Mouse (Mus musculus) midbrain, embryonic 12.5 days (tissue): ENCODE data around the gene Osbpl8. TPM values are rescaled to one million over a fixed set of nuclear protein-coding genes. Genes with fewer than 3 reads are reported as not detected.
A peak's percentile ranks its signal among the peaks of the same experiment; 100 is the strongest.

Source experiments
- ATAC-seq: fragments of 200-750 bp; cut with Nextera tagmentation; 2 replicates; pipeline ENCODE4 v1.8.0; 2017; ENCODE audit warnings: low read depth, moderate TSS enrichment, moderate library complexity; ENCODE audit not compliant: low FRiP score
- H3K27ac ChIP-seq: fragments of 300-500 bp; sonication (generic); replicated peaks from 2 replicates; pipeline ENCODE4 v1.5.1; 2016; ENCODE audit warnings: mild to moderate bottlenecking
- H3K27me3 ChIP-seq: fragments of 300-500 bp; sonication (generic); 2 replicates; pipeline ENCODE4 v1.6.1; 2016; ENCODE audit warnings: mild to moderate bottlenecking
- H3K36me3 ChIP-seq: fragments of 300-500 bp; sonication (generic); 2 replicates; pipeline ENCODE4 v1.6.1; 2016
- H3K4me1 ChIP-seq: fragments of 300-500 bp; sonication (generic); 2 replicates; pipeline ENCODE4 v1.6.1; 2016
- H3K4me2 ChIP-seq: fragments of 300-500 bp; sonication (generic); replicated peaks from 2 replicates; pipeline ENCODE4 v1.6.1; 2016; ENCODE audit warnings: mild to moderate bottlenecking, moderate library complexity
- H3K4me3 ChIP-seq: fragments of 300-500 bp; sonication (generic); 2 replicates; pipeline ENCODE4 v1.5.1; 2016; ENCODE audit warnings: mild to moderate bottlenecking
- H3K9ac ChIP-seq: fragments of 300-500 bp; sonication (generic); replicated peaks from 2 replicates; pipeline ENCODE4 v1.6.1; 2016; ENCODE audit warnings: mild to moderate bottlenecking, moderate library complexity
- H3K9me3 ChIP-seq: fragments of 300-500 bp; sonication (generic); 2 replicates; pipeline ENCODE4 v1.6.1; 2016; ENCODE audit warnings: mild to moderate bottlenecking
- WGBS: fragments of 180-500 bp; shearing (Covaris S2); methylation state at CpG from one replicate; pipeline ENCODE4 v1.1.7; 2016; 5-methylcytosine and 5-hydroxymethylcytosine counted together
- polyA plus RNA-seq: library from polyadenylated mRNA; unstranded; fragments of >200 nt; fragmentation: Nextera tagmentation; extraction: Ambion mirVana; gene quantifications from 2 replicates; pipeline ENCODE4 v1.2.1, GENCODE M21; 2016

Osbpl8 gene
- polyA plus RNA-seq, 1 experiment from 2014 or later, result 21.3 TPM

DNA sequence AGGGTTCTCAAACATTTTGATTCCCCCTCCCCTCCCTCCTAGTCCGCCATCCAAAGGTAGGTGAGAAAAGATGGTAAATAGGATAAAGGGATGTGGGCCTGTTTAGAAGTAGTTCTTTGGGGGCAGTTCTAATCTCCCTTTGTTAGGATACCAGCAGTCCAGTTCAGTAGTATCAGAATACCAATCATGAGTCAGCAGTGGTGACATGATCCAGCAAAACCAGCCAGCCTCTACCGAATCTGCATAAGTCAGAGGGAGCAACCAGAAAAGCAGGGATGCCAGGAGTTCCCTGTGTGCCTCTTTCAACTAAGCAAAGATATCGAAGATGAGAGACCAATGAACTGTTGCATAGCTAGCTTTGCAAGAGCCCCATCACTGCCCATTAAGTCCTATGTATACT lies 91.6 kb downstream of the Osbpl8 start:
- ATAC-seq, result no peak
- H3K9ac ChIP-seq, result no peak overlapping the region
- 87% methylated on average over 3 of the region's 3 CpGs for WGBS

DNA sequence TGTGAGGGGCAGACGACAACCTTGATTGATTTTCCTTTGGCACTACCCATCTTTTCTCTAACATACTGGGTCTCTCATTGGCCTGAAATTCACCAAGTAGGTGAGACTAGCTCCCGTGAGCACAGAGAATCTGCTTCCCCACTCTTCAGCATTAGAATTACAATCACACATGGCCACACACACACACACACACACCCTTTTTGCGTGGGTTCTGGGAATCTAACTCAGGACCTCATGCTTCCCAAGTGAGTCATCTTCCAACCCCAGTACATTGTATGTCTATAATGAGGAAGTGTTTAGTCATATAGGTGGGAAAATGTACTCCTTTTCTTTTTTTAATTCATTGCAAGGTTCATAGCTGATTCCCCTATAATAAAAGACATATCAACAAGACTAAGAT lies 92.8 kb downstream of the Osbpl8 start:
- H3K9ac ChIP-seq, result no peak overlapping the region
- no peaks in the 10 kb centered on the region for H3K9me3 ChIP-seq
- no peak for ATAC-seq
- H3K36me3 ChIP-seq, result peaks cover 4% of the 10 kb centered on the region; the same call in 1 of the 2 replicates
- H3K27ac ChIP-seq, result no peak overlapping the region
- H3K4me3 ChIP-seq, result no peak overlapping the region
- no peaks in the 10 kb centered on the region for H3K27me3 ChIP-seq
- no peaks in the 10 kb centered on the region for H3K4me1 ChIP-seq
- H3K4me2 ChIP-seq, result no peak overlapping the region
- 90% methylated on average over 3 of the region's 3 CpGs for WGBS

More for the DNA sequence above, 91.6 kb downstream of the Osbpl8 start:
- H3K36me3 ChIP-seq, result peaks cover 4% of the 10 kb centered on the region; the same call in 1 of the 2 replicates
- H3K27me3 ChIP-seq, result no peaks in the 10 kb centered on the region
- H3K4me1 ChIP-seq, result no peaks in the 10 kb centered on the region
- no peak overlapping the region for H3K27ac ChIP-seq
- no peak overlapping the region for H3K4me3 ChIP-seq
- no peak overlapping the region for H3K4me2 ChIP-seq
- no peaks in the 10 kb centered on the region for H3K9me3 ChIP-seq

DNA sequence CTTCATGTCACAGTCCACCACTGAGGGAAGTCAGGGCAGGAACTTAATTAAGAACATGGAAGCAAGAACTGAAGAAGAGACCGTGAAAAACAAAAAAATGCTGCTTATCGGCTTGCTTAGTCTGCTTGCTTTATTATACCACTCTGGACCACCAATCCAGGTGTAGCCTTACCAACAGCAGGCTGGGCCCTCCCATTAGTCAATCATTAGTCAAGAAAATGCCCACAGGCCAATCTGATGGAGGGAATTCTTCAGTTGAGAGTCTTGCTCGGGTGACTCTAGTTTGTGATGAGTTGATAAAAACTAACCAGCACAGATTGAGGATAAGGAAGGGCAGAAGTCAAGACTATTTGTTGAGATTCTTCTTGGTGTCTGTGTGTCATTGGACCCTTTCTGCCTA lies 93.7 kb downstream of the Osbpl8 start:
- Histone ChIP-seq H3K9ac (no peak overlapping the region), H3K4me3 (no peak overlapping the region), H3K27ac (no peak overlapping the region), H3K9me3 (no peaks in the 10 kb centered on the region), H3K4me2 (no peak overlapping the region), H3K27me3 (no peaks in the 10 kb centered on the region), H3K4me1 (no peaks in the 10 kb centered on the region), H3K36me3 (peaks cover 4% of the 10 kb centered on the region; the same call in 1 of the 2 replicates)
- no peak for ATAC-seq
- WGBS, result 100% methylated on average over 3 of the region's 3 CpGs

GRCm38 (mm10) chr10:111271687-111272086 lies 107.1 kb downstream of the Osbpl8 start:
- WGBS, result 86% methylated on average over 15 of the region's 15 CpGs
- no peaks in the 10 kb centered on the region for H3K9me3 ChIP-seq
- H3K27ac ChIP-seq, result no peak overlapping the region
- no peak overlapping the region for H3K4me3 ChIP-seq
- peaks cover 38% of the 10 kb centered on the region for H3K36me3 ChIP-seq
- no peaks in the 10 kb centered on the region for H3K27me3 ChIP-seq
- H3K9ac ChIP-seq, result no peak overlapping the region
- ATAC-seq, result no peak
- H3K4me2 ChIP-seq, result no peak overlapping the region
- H3K4me1 ChIP-seq, result peaks cover 5% of the 10 kb centered on the region; the same call in 1 of the 2 replicates

DNA sequence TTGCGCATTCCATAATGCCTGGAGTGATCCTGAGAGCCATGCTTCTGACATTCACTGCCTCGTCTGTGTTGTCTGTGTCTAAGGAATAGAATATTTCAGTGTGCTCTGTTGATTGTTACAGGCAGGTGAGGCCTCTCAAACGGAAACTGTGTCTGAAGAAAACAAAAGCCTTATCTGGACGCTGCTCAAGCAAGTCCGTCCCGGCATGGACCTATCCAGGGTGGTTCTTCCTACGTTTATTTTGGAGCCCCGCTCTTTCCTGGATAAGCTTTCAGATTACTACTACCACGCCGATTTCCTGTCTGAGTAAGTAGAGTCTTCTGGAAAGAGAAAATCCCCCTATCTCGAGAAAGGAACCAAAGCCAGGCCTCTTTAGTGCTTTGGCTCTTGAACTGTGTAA lies 108.4 kb downstream of the Osbpl8 start:
- H3K36me3 ChIP-seq, result peaks cover 37% of the 10 kb centered on the region
- WGBS, result 79% methylated on average over 11 of the region's 11 CpGs
- H3K4me3 ChIP-seq, result no peak overlapping the region
- no peaks in the 10 kb centered on the region for H3K9me3 ChIP-seq
- no peaks in the 10 kb centered on the region for H3K27me3 ChIP-seq
- no peak overlapping the region for H3K27ac ChIP-seq
- H3K9ac ChIP-seq, result no peak overlapping the region
- H3K4me1 ChIP-seq, result peaks cover 5% of the 10 kb centered on the region; the same call in 1 of the 2 replicates
- ATAC-seq, result no peak
- no peak overlapping the region for H3K4me2 ChIP-seq

- WGBS, result 32% methylated on average over 5 of the region's 5 CpGs
- H3K36me3 ChIP-seq, result peaks cover 37% of the 10 kb centered on the region
- no peak overlapping the region for H3K27ac ChIP-seq
Observed at GRCm38 (mm10) chr10:111273463-111274088, 109.0 kb downstream of the Osbpl8 start.

DNA sequence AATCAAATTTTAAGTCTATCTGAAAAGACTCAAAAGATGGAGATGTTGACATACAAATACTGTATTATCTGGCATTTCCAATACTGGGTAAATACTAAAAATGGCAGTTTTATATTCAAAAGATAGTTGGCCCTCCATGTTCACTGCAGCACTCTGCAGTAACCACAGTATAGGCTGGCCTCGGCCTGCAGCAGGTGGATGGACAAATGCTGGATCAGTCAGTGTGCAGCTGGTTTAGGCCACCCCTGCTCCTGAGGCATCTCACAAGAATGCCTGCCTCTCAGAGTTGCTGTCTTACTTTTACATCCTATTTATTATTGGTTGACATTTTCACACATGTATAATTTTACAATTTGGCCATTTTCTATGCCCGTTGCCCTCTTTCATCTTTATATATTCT lies 111.3 kb downstream of the Osbpl8 start:
- H3K27me3 ChIP-seq, result no peaks in the 10 kb centered on the region
- H3K4me1 ChIP-seq, result peaks cover 5% of the 10 kb centered on the region; the same call in 1 of the 2 replicates
- H3K36me3 ChIP-seq, result peaks cover 35% of the 10 kb centered on the region
- H3K4me3 ChIP-seq, result no peak overlapping the region
- ATAC-seq, result no peak
- no peak overlapping the region for H3K9ac ChIP-seq
- no peak overlapping the region for H3K4me2 ChIP-seq
- 86% methylated on average over 2 of the region's 2 CpGs for WGBS
- H3K9me3 ChIP-seq, result no peaks in the 10 kb centered on the region
- no peak overlapping the region for H3K27ac ChIP-seq

More at GRCm38 (mm10) chr10:111273463-111274088, 109.0 kb downstream of the Osbpl8 start:
- no peak overlapping the region for H3K4me3 ChIP-seq
- H3K27me3 ChIP-seq, result no peaks in the 10 kb centered on the region
- H3K9me3 ChIP-seq, result no peaks in the 10 kb centered on the region
- H3K4me1 ChIP-seq, result peaks cover 5% of the 10 kb centered on the region; the same call in 1 of the 2 replicates
- H3K4me2 ChIP-seq, result no peak overlapping the region
- ATAC-seq, result peak; percentile 77; the same call in 1 of the 2 replicates
- no peak overlapping the region for H3K9ac ChIP-seq

GRCm38 (mm10) chr10:111297631-111298030 lies 133.1 kb downstream of the Osbpl8 start:
- Histone ChIP-seq H3K27ac (0 out of 2 replicates have a peak overlapping the region, but pooled peaks have one; percentile 90), H3K27me3 (no peaks in the 10 kb centered on the region), H3K9me3 (no peaks in the 10 kb centered on the region), H3K9ac (0 out of 2 replicates have a peak overlapping the region, but pooled peaks have one; percentile 66), H3K4me1 (peaks cover 10% of the 10 kb centered on the region), H3K4me2 (peak overlapping the region; percentile 54), H3K36me3 (peaks cover 3% of the 10 kb centered on the region; the same call in 1 of the 2 replicates), H3K4me3 (peak overlapping the region; percentile 74)
- no peak for ATAC-seq
- WGBS, result 51% methylated on average over 6 of the region's 6 CpGs

- Histone ChIP-seq H3K9me3 (no peaks in the 10 kb centered on the region), H3K4me3 (peak within 1 kb of the TSS; percentile 74), H3K27me3 (no peaks in the 10 kb centered on the region), H3K36me3 (no peaks in the 10 kb centered on the region), H3K27ac (peak within 1 kb of the TSS; percentile 90), H3K9ac (peak within 1 kb of the TSS; percentile 66), H3K4me2 (peak within 1 kb of the TSS; percentile 54), H3K4me1 (peaks cover 10% of the 10 kb centered on the region)
- peak; percentile 99 for ATAC-seq
- 1% methylated on average over 54 of the region's 54 CpGs for WGBS
Observed at GRCm38 (mm10) chr10:111298140-111299098, 133.9 kb downstream of the Osbpl8 start, which contains the start of gene Bbs10. Gene Bbs10 (plus strand): TSS chr10:111298679.

DNA sequence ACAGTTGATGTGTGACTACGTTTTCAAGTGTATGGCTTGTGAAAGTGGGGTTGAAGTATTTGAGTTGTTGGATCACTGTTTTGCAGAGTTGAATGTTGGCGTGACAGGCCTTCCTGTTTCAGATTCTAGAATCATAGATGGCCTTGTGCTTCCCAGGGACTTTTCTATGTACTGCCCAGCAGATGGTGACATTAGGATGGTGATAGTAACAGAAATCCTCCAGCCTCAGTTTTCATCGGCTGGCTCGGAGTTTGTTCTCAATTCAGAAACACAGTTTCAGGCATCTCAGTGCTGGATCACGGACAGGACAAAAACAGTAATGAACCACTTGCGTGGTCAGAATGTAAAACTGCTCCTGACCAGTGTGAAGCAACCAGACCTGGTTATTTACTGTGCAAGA lies 135.0 kb downstream of the Osbpl8 start:
- 84% methylated on average over 6 of the region's 6 CpGs for WGBS
- no peaks in the 10 kb centered on the region for H3K27me3 ChIP-seq
- peak overlapping the region; percentile 54; the same call in 1 of the 2 replicates for H3K4me2 ChIP-seq
- ATAC-seq, result no peak
- H3K4me3 ChIP-seq, result no peak overlapping the region
- H3K9ac ChIP-seq, result no peak overlapping the region
- H3K27ac ChIP-seq, result no peak overlapping the region
- H3K4me1 ChIP-seq, result peaks cover 10% of the 10 kb centered on the region
- no peaks in the 10 kb centered on the region for H3K9me3 ChIP-seq
- no peaks in the 10 kb centered on the region for H3K36me3 ChIP-seq

GRCm38 (mm10) chr10:111301041-111301440 lies 136.5 kb downstream of the Osbpl8 start:
- H3K27me3 ChIP-seq, result no peaks in the 10 kb centered on the region
- H3K9ac ChIP-seq, result no peak overlapping the region
- H3K4me2 ChIP-seq, result no peak overlapping the region
- no peaks in the 10 kb centered on the region for H3K36me3 ChIP-seq
- no peak for ATAC-seq
- no peak overlapping the region for H3K27ac ChIP-seq
- 96% methylated on average over 5 of the region's 5 CpGs for WGBS
- peaks cover 10% of the 10 kb centered on the region for H3K4me1 ChIP-seq
- no peak overlapping the region for H3K4me3 ChIP-seq
- no peaks in the 10 kb centered on the region for H3K9me3 ChIP-seq

DNA sequence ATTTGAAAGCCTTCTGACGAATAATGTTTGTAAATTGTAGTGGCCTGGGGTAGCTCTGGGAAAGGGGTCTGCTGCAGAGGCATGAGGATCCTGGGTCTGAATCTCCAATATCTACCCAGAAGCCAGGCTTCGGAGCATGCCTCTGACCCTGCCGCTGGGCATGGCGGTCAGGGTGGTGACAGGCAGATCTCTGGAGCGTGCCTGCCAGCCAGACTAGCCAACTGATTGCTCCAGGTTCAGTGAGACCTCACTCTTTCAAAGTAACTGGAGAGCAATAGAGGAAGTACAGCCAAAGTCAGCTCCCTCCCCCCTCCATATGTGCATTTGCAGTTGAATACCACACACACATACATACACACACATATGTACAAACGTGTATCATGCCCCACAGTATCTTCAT lies 137.9 kb downstream of the Osbpl8 start:
- H3K4me3 ChIP-seq, result no peak overlapping the region
- no peaks in the 10 kb centered on the region for H3K36me3 ChIP-seq
- 95% methylated on average over 6 of the region's 6 CpGs for WGBS

More for the DNA sequence above, 137.9 kb downstream of the Osbpl8 start:
- H3K9ac ChIP-seq, result no peak overlapping the region
- no peaks in the 10 kb centered on the region for H3K9me3 ChIP-seq
- no peak overlapping the region for H3K27ac ChIP-seq
- H3K4me2 ChIP-seq, result no peak overlapping the region
- H3K4me1 ChIP-seq, result peaks cover 10% of the 10 kb centered on the region
- H3K27me3 ChIP-seq, result no peaks in the 10 kb centered on the region
- ATAC-seq, result no peak
